Mouse (Mus musculus): ENCODE data around the gene Eps8l1.

The Eps8l1 gene

GRCm38 (mm10) chr7:4478021-4478795, 17.7 kb downstream of the Eps8l1 start:
- DNase-seq (ENCODE audit: low spot score), result peak; percentile 46

GRCm38 (mm10) chr7:4478796-4479291, 18.4 kb downstream of the Eps8l1 start:
- DNase-seq (ENCODE audit: low spot score), result no peak

DNA sequence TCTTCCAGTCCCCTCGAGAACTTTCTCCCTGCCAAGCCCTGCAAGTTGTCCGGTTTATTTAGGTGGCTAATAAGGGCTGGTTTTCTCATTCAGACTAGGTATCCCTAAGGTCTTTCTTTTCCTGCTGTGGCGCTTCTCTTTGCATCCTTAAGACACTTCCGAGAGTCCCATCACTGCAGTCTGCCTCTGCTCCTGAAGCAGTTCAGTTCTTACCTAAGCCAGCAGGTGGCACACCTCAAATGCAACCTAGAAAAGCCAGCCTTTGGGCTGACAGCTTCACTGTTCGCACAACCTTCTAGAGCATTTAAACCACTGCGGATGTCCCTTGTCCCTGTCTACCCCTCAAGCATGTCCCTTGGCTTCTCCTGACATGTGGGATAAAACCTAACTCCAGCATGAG, 19.2 kb downstream of the Eps8l1 start:
- no peak for DNase-seq (ENCODE audit: low spot score)

GRCm38 (mm10) chr7:4482281-4482680, 21.8 kb downstream of the Eps8l1 start:
- DNase-seq (ENCODE audit: low spot score), result no peak

DNA sequence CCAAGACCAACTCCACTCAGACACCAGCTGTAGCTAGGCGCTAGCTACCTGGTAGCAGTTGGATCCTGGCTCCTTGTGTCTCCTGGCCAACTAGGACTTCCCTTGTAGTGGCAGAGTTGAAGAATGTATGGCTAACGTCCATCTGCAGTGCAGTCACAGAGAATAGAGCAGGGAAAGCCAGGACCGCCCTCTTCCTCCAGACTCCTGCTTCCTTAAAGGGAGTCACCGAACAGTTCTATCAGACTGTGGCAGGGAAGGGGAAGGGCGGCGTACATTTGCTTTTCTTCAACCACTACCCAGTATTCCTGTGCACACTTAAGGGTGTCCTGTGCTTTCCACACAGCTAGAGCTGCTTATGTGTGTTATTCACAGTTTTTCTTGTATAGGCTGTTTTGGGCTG, 30.8 kb downstream of the Eps8l1 start:
- DNase-seq (ENCODE audit: low spot score), result no peak

DNA sequence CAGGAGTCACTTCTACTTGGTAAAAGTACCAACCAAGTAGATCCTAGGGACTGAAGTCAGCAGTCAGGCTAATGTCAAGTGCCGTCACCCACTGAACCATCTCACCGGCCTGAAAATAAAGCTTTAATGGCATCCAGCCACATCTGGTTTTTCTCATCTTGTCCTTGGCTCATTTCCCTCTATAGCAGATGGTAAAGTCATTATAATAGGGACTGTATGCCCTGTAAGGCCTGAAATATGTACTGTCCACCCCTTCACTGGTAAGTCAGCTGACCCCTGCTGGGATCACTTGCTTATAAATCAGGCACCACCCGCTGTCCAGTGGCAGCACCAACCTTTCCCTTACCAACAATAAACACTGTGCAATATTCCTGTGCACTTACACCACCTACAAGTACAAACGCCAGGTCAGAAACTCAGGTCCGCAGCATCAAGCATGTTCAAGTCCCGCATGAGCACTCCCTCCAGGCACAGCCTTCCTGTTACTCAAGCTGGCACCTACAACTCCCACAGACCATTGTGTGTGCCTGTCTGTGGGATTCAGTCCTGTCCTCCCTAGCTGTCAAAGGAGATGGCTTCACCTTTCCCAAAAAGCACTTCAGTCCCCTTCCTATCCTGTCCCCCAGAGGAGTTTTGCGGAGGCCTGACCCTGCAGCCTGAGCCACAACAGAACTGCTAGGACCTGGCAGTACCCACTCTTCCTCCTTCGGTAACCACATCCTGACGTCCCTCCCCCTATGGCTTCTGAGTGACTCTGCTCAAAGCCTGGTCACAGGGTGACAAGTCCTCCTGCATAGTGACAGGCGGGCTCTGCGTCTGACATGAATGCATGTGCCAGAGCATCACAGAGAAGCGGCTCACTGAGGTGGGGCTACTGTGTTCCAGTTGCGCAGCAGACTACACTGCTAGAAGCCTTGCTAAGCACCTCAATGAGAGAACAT, 32.1 kb downstream of the Eps8l1 start:
- no peak for DNase-seq (ENCODE audit: low spot score)

GRCm38 (mm10) chr7:4493991-4494390, 33.5 kb downstream of the Eps8l1 start:
- no peak for DNase-seq (ENCODE audit: low spot score)

DNA sequence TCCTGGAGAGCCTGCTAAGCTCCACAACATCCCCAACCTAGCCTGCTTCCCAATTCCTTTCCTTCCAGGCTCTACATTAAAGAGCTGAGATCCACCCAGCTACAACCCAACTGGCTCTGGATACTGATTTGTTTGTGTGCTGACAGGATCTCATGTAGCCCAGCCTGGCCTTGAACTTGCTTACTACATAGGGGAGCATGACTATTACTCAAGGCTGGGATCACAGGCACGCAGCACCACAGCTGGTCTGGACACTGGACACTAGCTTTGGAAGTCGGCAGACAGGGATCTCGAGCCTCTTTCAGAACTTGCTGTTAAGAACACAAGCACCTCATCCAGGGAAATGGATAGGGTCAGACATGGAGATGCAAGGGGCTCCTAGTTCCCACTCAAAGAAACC, 36.0 kb downstream of the Eps8l1 start:
- DNase-seq (ENCODE audit: low spot score), result no peak

DNA sequence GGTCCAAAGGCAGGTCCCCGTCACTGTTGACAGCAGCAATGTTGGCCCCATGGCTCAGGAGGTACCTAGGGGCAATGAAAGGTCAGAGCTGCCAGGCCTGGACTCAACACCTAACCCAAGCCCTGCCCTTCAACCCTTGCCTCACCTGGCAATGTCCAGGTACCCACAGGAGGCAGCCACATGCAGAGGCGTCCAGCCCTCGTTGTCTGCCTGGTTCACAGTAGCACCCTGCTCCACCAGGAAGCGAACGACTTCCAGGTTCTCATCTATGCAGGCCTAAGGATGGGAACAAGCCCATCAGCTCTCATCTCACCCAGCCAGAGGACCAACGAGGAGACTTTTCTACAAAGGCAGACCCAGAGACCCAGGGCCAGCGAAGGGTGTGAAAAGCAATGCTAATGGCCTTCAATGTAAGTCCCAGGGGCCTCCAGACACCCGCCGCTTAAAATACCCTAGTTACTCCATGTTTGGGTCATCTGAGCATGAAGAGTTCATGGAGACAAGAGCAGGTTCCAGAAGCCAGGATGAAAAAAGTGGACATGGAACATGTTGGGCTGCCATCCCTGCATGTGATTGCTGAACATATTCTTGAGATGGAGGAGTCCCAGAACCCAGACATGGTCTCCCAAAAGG, 36.9 kb downstream of the Eps8l1 start:
- DNase-seq (ENCODE audit: low spot score), result no peak

DNA sequence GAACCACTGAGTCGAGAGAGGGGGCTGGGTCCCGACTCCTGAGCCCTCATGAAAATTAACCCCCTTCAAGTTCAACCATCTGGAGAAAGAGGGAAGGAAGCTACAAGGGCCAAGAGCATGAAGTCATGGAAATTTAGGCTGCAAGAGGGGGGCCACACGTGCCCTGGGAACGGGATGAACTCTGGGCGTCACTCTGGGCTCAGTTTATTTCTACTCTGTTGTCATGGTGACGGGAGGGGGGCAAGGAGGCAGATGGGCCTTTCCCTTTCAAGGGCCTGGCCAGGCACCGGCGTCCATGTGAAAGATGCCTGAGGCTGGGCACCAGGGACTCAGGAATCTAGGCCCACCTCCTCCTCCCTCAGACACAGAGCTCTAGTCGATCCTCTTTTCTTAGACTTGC, 37.8 kb downstream of the Eps8l1 start:
- peak; percentile 28 for DNase-seq (ENCODE audit: low spot score)

- no peak for DNase-seq (ENCODE audit: low spot score)
Measured at GRCm38 (mm10) chr7:4499034-4499433, 38.6 kb downstream of the Eps8l1 start.

GRCm38 (mm10) chr7:4500892-4501471, 40.5 kb downstream of the Eps8l1 start:
- peak; percentile 41 for DNase-seq (ENCODE audit: low spot score)

DNA sequence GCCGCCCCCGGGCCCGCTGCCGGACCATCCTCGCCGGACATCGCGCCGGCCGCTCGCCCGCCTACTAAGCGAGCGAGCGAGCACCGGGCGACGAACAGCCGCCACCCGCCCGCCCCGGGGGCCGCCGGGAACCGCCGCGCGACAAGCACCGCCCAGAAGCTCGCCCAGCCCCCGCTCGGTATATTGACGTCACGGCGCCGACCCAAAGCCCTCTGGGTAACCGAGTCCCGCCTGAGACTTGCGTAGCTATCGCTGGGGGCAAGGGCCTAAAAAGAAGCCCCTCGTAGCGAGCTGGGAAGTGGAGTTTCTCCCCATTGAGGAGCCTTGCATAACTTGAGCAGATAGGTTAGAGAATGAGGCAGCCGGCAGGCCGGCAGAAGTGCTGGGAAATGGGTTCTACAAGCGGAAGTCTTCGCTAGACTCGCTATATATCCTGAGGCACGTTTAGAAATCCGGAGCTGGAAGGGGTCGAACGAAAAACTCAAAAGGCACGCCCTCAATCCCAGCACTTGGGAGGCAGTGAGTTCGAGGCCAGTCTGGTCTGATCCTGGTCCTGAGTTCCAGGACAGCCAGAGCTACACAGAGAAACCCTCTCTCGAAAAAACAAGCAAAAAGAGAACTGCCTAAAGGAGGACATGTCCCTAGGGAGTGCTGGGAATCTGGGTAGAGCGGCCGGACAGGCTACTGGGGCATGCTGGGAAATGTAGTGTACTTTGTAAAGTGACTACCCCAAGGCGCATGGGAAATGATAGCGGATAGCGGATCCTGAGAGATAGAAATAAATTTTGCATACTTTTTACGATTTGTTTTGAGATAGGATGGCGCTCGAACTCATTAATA, 41.3 kb downstream of the Eps8l1 start, which contains the start of gene Ppp1r12c:
Gene Ppp1r12c, minus strand, starts transcription at position 123 of the 840 bp plus-strand sequence.
- DNase-seq (ENCODE audit: low spot score), result peak; percentile 93

- no peak for DNase-seq (ENCODE audit: low spot score)
Measured at GRCm38 (mm10) chr7:4502421-4503090, 42.1 kb downstream of the Eps8l1 start.

GRCm38 (mm10) chr7:4503100-4503499, 42.6 kb downstream of the Eps8l1 start:
- no peak for DNase-seq (ENCODE audit: low spot score)

DNA sequence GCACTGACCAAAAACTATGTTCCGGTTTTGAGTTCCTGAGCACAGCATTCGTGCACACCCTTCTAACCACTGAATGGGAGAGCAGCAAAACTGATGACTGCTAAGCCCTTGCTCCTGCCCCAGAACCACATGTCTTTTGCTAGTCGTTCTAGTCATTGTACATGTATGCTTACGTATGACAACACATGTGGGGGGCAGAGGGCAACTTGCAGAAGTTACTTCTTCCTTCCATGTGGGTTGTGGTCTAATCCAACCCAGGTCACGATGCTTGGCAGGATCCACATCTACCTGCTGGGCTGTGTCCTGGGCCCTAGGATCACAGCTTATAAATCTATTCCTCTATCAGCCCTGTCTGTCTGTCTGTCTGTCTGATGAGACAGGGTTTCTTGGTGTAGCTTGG, 43.4 kb downstream of the Eps8l1 start:
- DNase-seq (ENCODE audit: low spot score), result no peak

DNA sequence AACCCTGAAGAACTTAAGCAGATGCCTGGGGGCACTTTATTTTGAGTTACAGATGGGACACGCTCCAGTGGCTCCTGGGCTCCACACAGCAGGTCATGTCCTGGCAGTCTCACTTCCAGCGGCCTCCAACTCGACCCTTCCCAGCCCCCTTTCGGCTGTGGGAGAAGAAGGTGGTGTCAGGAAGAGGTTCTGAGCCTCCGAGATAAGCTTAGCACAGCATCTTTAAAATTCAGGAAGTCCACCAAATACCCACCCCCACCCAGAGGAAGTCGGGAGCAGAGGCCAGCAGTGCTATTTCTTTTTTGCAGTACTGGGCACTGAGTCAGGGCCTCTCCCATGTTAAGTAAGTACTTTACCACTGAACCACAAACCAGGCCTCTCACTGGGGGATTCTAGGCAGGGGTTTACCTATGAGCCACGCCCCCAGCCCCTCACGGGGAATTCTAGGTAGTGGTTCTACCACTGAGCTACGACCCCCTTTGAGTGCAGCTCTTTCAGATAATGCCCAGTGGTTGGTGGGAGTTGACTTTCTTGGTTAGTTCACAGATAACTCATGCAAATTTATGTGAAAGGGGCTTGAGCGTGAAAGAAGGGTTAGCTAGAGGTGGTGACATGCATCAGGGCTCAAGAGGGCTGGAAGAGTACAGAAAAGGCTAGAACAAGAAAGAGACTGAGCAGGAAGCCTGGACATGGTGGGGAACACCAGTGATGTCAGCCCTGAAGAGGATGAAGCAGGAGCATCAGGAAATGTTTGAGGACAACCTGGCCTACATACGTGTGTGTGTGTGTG, 44.4 kb downstream of the Eps8l1 start:
- DNase-seq (ENCODE audit: low spot score), result no peak

- DNase-seq (ENCODE audit: low spot score), result no peak
Measured at GRCm38 (mm10) chr7:4507220-4507619, 46.7 kb downstream of the Eps8l1 start.

DNA sequence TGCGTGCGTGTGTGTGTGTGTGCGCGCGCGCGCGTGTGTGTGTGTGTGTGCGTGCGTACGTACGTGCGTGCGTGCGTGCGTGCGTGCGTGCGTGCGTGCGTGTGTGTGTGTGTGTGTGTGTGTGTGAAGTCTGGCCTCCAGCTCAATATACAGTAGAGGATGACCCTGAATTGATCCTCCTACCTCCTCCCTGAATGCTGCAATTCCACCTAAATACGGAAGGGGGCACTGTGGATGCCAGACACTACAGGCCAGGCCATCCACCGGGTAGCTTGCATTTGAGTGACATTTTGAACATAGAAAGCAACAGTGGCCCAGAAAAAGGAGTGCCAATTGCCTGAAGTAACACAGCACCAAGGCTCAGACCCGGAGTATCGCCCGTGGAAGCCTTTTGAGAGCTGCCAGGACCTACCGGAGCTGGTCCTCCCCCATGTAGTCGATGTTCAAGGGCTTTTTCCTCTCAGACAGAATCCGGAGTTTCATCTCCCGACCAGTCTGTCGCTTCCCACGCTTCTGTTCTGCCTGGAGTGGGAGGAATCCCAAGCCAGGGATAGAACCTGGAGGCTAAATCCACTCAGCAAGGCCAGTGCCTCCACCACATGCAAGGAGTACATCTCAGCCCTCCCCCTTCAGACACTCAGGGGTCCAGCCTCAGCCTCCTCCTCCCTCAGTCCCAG, 47.7 kb downstream of the Eps8l1 start:
- DNase-seq (ENCODE audit: low spot score), result no peak
